Mouse (Mus musculus): ENCODE results near the gene Fam227a. TPM values are rescaled to one million over a fixed set of nuclear protein-coding genes. Genes with fewer than 3 reads are reported as not detected.
A peak's percentile ranks its signal among the peaks of the same experiment; 100 is the strongest.

Gene Fam227a
- polyA plus RNA-seq, 1 experiment from 2014 or later, result 0.72 TPM

DNA sequence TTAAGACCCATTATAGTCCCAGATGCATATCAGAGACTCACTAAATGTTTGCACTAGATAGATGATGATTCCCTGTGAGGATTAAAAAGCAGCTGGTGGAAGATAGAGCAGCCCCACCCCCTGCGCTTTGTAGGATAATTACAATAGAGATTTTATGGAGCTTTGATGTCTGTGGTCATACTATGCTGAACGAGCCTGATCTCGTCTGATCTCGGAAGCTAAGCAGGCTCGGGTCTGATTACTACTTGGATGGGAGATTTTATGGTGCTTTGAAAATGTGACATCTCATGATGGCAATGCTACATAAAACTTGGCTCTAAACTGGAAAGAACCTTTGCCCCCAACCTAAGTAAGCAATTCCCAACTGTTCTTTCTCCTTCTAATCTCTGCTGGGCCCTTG is 33.6 kb upstream of the Fam227a start:
- no peak overlapping the region for H3K27ac ChIP-seq (ENCODE audit: low read length)
- no peak overlapping the region; the same call in 1 of the 2 replicates for H3K4me2 ChIP-seq (ENCODE audit: low read depth, low read length)
- no peak overlapping the region for H3K9ac ChIP-seq (ENCODE audit: low read depth, low read length)
- no peak for ATAC-seq
- H3K27me3 ChIP-seq (replicated peaks; ENCODE audit: control insufficient read depth, insufficient read depth, low read length), result no peaks in the 10 kb centered on the region
- H3K36me3 ChIP-seq (ENCODE audit: control insufficient read depth, insufficient read depth, low read length), result no peaks in the 10 kb centered on the region
- H3K4me3 ChIP-seq (ENCODE audit: low read length), result no peak overlapping the region
- H3K4me1 ChIP-seq (ENCODE audit: control insufficient read depth, insufficient read depth, low read length), result peaks cover 25% of the 10 kb centered on the region
- WGBS, result 64% methylated on average over 5 of the region's 5 CpGs
- no peaks in the 10 kb centered on the region for H3K9me3 ChIP-seq (ENCODE audit: control insufficient read depth, low read length)

DNA sequence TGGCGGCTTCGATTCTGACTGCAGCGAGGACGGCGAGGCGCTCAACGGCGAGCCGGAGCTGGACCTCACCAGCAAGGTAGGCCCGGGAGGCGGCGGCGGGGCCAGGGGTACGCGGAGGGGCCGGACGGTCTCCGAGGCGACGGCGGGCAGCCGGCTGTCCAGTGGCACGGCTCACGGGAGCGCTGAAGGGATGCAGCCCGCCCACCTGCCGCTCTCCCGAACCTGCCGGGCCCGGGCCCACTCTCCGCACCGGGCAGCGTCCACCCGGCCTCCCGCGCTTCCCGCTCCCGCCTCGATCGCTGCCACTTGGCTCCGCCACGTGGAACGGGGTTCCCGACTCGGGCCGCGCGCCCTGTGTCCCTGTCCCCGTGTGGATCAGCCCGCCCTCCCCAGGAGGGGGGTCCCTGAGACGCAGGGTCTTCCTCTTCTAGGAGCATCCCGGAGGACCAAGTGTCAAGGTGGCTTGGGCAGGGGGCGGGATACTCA is 32.3 kb upstream of the Fam227a start:
- Histone ChIP-seq H3K36me3 (ENCODE audit: control insufficient read depth, insufficient read depth, low read length) (no peaks in the 10 kb centered on the region), H3K9me3 (ENCODE audit: control insufficient read depth, low read length) (no peaks in the 10 kb centered on the region), H3K4me2 (ENCODE audit: low read depth, low read length) (peak overlapping the region; percentile 96), H3K4me3 (ENCODE audit: low read length) (peak overlapping the region; percentile 94), H3K27ac (ENCODE audit: low read length) (peak overlapping the region; percentile 85), H3K9ac (ENCODE audit: low read depth, low read length) (peak overlapping the region; percentile 90), H3K4me1 (ENCODE audit: control insufficient read depth, insufficient read depth, low read length) (peaks cover 21% of the 10 kb centered on the region), H3K27me3 (replicated peaks; ENCODE audit: control insufficient read depth, insufficient read depth, low read length) (no peaks in the 10 kb centered on the region)
- under 1% methylated on average over 42 of the region's 53 CpGs for WGBS
- ATAC-seq, result peak; percentile 10

DNA sequence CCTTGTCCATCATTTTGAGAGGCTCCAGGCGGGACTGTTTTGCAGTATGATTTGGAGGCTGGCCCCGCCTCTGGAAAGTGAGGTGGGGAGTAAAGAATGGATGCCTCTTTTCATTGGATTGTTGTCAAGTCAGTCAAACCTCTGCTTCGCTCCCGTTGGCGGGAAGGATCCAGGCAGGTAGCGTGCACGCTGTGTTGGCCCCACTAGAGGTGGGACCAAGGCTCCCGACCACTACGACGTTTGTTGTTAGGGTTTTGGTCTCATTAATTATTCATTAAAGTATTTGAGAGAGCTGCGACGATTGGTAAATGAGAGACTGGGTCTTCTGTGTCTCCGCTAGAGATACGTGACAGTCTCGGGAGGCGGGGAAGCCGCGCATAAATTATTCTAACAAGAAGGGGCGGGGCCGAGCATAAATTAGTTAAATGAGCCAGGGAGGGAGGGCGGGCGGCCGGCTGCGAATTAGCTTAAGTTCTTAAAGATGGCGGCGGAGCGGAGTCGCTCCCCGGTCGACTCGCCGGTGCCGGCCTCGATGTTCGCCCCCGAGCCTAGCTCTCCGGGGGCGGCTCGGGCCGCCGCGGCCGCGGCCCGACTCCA is 31.8 kb upstream of the Fam227a start, which contains the start of gene Gtpbp1:
Gene Gtpbp1 (plus strand): TSS at position 420 of the 597 bp plus-strand sequence.
- peak within 1 kb of the TSS; percentile 96 for H3K4me2 ChIP-seq (ENCODE audit: low read depth, low read length)
- H3K4me1 ChIP-seq (ENCODE audit: control insufficient read depth, insufficient read depth, low read length), result peaks cover 26% of the 10 kb centered on the region
- ATAC-seq, result peak; percentile 95
- no peaks in the 10 kb centered on the region for H3K27me3 ChIP-seq (replicated peaks; ENCODE audit: control insufficient read depth, insufficient read depth, low read length)
- under 1% methylated on average over 44 of the region's 45 CpGs for WGBS
- peak within 1 kb of the TSS; percentile 85 for H3K27ac ChIP-seq (ENCODE audit: low read length)
- H3K4me3 ChIP-seq (ENCODE audit: low read length), result peak within 1 kb of the TSS; percentile 94
- no peaks in the 10 kb centered on the region for H3K9me3 ChIP-seq (ENCODE audit: control insufficient read depth, low read length)
- no peaks in the 10 kb centered on the region for H3K36me3 ChIP-seq (ENCODE audit: control insufficient read depth, insufficient read depth, low read length)
- peak within 1 kb of the TSS; percentile 90 for H3K9ac ChIP-seq (ENCODE audit: low read depth, low read length)

DNA sequence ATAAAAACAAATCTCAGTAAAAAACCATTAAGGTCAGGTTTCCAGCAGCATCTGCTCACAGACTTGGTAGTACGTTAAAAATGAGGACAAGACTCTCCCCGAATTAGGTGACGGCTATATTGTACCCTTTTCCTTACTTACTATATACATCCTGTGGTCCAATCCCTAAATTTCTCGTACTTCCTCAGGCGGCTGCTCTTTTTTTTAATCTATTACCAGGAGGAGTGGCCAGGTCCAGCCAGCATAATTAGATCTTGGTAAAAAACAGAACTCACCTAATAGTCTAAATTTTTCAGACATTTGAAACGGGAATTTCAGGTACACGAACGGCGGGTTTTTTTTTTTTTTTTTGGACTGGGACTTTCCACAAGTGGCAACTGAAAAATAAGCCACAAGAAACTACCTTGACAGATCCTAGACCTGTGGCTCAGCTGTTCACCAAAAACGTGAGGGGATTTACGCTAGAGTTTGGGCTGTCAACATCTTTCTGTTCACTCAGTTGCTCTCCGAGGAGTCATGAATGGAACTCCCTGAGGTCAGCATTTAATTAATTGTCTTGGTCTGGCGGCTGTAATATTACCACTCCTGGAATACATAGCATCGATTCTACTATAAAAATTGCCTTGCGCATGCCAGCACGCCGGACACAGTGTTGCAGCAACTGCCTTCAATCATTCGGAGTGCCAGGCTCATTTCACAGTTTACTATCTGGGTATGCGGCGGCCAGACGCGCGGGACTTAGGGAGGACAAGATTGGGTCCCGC is 31.1 kb upstream of the Fam227a start:
- Histone ChIP-seq H3K4me3 (ENCODE audit: low read length) (peak overlapping the region; percentile 47), H3K27me3 (replicated peaks; ENCODE audit: control insufficient read depth, insufficient read depth, low read length) (no peaks in the 10 kb centered on the region), H3K9ac (ENCODE audit: low read depth, low read length) (peak overlapping the region; percentile 51), H3K4me2 (ENCODE audit: low read depth, low read length) (peak overlapping the region; percentile 67), H3K36me3 (ENCODE audit: control insufficient read depth, insufficient read depth, low read length) (no peaks in the 10 kb centered on the region), H3K4me1 (ENCODE audit: control insufficient read depth, insufficient read depth, low read length) (peaks cover 33% of the 10 kb centered on the region), H3K27ac (ENCODE audit: low read length) (no peak overlapping the region), H3K9me3 (ENCODE audit: control insufficient read depth, low read length) (no peaks in the 10 kb centered on the region)
- WGBS, result 11% methylated on average over 24 of the region's 24 CpGs
- ATAC-seq, result no peak

DNA sequence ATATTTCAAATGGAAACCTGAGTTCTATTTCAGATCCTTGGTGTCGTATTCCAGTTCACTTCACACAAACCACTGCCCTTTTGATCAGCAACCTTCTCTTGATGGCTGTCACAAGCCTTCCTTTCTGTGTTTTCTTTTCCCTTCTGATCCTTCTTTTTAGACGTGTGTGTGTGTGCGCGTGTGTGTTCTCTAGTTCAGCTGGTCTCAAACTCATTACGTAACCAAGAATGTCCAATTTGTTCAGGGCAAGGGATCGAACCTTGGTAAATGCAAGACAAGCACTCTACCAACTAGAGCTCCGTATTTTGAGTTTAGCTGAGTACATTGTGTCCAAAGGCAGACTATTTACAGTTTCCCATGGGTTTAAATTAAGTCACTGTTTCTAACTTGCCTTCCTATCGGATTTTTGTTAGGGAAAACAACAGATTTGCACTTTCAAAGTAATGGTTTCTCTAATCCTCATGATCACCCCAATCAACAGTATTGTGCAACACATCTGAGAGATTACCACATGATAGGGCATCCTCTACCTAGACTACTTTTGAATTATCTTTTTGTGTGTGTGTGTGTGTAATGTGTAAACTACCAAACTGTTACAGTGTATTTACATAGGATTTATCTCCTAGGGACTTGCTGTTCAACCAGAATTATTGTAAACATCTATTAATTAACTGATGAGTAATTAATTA is 29.7 kb upstream of the Fam227a start:
- ATAC-seq, result no peak
- H3K27me3 ChIP-seq (replicated peaks; ENCODE audit: control insufficient read depth, insufficient read depth, low read length), result no peaks in the 10 kb centered on the region
- no peaks in the 10 kb centered on the region for H3K36me3 ChIP-seq (ENCODE audit: control insufficient read depth, insufficient read depth, low read length)
- peak overlapping the region; percentile 79 for H3K4me2 ChIP-seq (ENCODE audit: low read depth, low read length)
- peak overlapping the region; percentile 98 for H3K27ac ChIP-seq (ENCODE audit: low read length)
- H3K4me1 ChIP-seq (ENCODE audit: control insufficient read depth, insufficient read depth, low read length), result peaks cover 47% of the 10 kb centered on the region
- peak overlapping the region; percentile 89 for H3K9ac ChIP-seq (ENCODE audit: low read depth, low read length)
- 4% methylated on average over 8 of the region's 8 CpGs for WGBS
- no peaks in the 10 kb centered on the region for H3K9me3 ChIP-seq (ENCODE audit: control insufficient read depth, low read length)
- H3K4me3 ChIP-seq (ENCODE audit: low read length), result peak overlapping the region; percentile 83

DNA sequence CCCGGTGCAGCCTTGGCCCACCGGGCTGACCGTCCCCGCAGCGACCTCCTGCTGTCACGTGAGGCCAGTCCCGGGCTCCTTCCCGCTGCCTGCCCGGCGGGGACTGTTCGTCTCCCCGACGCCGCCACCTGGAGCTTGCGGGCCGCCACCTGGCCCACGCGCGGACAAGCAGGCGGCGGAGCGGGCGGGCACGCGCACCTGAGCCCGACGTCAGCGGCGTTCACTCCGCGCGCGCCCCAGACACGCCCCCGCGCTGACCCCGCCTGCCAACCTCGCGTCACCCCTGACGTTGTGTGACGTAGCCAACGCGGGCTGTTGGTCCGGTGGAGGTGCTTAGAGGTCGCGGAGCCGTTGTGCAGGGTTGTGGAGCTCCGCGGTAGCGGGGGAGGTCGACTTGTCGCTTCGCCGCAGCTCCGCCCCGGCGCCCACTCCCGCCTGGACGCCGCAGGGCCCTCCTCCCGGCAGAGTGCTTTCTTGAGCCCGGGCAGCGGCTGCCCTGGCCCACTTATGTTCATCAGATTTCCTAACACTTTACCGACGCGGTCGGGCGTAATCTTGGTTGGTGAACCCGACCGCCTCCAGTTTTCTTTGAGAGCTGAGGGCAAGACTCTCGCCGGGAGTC is 29.0 kb upstream of the Fam227a start, which contains the start of gene Josd1:
Gene Josd1 (minus strand): TSS at position 274 of the 622 bp plus-strand sequence.
- peaks cover 53% of the 10 kb centered on the region for H3K4me1 ChIP-seq (ENCODE audit: control insufficient read depth, insufficient read depth, low read length)
- ATAC-seq, result peak; percentile 73
- no peaks in the 10 kb centered on the region for H3K9me3 ChIP-seq (ENCODE audit: control insufficient read depth, low read length)
- H3K36me3 ChIP-seq (ENCODE audit: control insufficient read depth, insufficient read depth, low read length), result no peaks in the 10 kb centered on the region
- peak within 1 kb of the TSS; percentile 89 for H3K9ac ChIP-seq (ENCODE audit: low read depth, low read length)
- WGBS, result under 1% methylated on average over 72 of the region's 72 CpGs
- peak within 1 kb of the TSS; percentile 83 for H3K4me3 ChIP-seq (ENCODE audit: low read length)
- H3K27ac ChIP-seq (ENCODE audit: low read length), result peak within 1 kb of the TSS; percentile 98
- no peaks in the 10 kb centered on the region for H3K27me3 ChIP-seq (replicated peaks; ENCODE audit: control insufficient read depth, insufficient read depth, low read length)
- peak within 1 kb of the TSS; percentile 79 for H3K4me2 ChIP-seq (ENCODE audit: low read depth, low read length)

DNA sequence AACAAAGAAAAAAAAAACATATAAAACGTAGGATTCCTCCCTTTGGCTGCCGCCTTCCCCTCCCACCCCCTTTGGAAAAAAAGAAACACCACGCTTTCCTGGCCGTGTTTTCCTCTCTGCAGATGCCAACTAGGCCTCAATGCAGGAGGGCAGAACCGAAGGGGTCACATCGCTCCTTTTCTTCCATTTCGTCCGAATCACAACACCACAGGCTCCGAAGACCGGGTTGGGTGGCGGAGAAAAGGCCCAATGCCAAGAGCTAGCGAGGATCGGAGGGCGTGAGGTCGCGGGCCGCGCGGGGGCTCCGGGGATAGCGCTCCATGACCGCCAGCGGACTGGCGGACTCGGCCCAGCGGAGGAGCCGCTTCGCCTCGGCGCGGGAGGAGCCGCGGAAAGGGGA is 28.4 kb upstream of the Fam227a start:
- Histone ChIP-seq H3K9ac (ENCODE audit: low read depth, low read length) (peak overlapping the region; percentile 89), H3K4me3 (ENCODE audit: low read length) (peak overlapping the region; percentile 83), H3K36me3 (ENCODE audit: control insufficient read depth, insufficient read depth, low read length) (no peaks in the 10 kb centered on the region), H3K4me1 (ENCODE audit: control insufficient read depth, insufficient read depth, low read length) (peaks cover 51% of the 10 kb centered on the region), H3K9me3 (ENCODE audit: control insufficient read depth, low read length) (no peaks in the 10 kb centered on the region), H3K4me2 (ENCODE audit: low read depth, low read length) (peak overlapping the region; percentile 79), H3K27me3 (replicated peaks; ENCODE audit: control insufficient read depth, insufficient read depth, low read length) (no peaks in the 10 kb centered on the region), H3K27ac (ENCODE audit: low read length) (peak overlapping the region; percentile 98)
- no peak for ATAC-seq
- under 1% methylated on average over 33 of the region's 33 CpGs for WGBS

DNA sequence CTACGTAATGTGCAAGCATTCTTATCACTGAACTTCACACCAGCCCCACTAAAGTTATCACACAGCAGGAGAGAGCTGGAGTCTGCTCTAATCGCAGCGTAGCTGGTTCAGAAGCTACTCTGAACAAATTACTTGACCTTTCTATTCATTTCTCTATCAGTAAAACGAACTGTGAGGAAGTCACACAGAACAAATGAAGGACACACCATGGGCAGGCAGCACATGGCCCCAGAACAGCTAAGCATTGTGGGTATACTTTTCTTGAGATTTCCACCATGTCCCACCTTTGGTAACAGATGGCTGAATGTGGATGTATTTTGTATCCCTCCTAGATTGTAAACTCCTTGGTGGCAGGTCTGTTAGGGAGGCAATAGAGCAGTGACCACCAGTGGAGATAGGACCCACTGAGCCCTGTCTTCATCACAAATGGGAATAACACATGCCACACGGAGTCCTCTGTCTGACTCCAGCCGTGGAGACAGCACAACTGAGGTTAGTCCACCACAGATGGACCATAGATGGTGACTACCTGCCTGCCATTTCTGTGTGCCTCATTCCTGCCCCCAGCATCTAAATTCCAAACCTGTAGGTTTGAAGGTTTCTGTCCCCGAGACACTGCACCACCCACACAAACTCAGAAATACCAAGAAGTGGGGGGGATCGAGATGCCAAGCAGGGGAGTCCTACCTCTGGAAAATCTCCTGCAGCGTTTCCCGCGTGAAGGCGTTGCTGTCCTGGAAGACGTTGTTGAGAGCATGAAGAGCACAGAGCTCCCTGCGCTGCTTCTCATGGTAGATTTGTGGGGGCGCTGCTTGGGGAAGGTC is 27.5 kb upstream of the Fam227a start:
- peak overlapping the region; percentile 43 for H3K27ac ChIP-seq (ENCODE audit: low read length)
- ATAC-seq, result no peak
- H3K27me3 ChIP-seq (replicated peaks; ENCODE audit: control insufficient read depth, insufficient read depth, low read length), result no peaks in the 10 kb centered on the region
- H3K4me1 ChIP-seq (ENCODE audit: control insufficient read depth, insufficient read depth, low read length), result peaks cover 48% of the 10 kb centered on the region
- peak overlapping the region; percentile 65 for H3K9ac ChIP-seq (ENCODE audit: low read depth, low read length)
- H3K9me3 ChIP-seq (ENCODE audit: control insufficient read depth, low read length), result no peaks in the 10 kb centered on the region
- H3K4me3 ChIP-seq (ENCODE audit: low read length), result peak overlapping the region; percentile 83
- H3K36me3 ChIP-seq (ENCODE audit: control insufficient read depth, insufficient read depth, low read length), result no peaks in the 10 kb centered on the region
- H3K4me2 ChIP-seq (ENCODE audit: low read depth, low read length), result peak overlapping the region; percentile 79
- 9% methylated on average over 15 of the region's 15 CpGs for WGBS
